Mouse (Mus musculus) mouse embryonic stem cell (cell line): ENCODE measurements around the gene Gm30302.
"Not testable (repeated sequence)": the region's sequence is repeated elsewhere in the genome, so short reads cannot be mapped to it uniquely, and the experiment has no call there.

Experiments
- in situ Hi-C, 2 experiments: fragments of 300-500 bp; cut with MboI; formaldehyde crosslinking; loops; 1 replicate in 1 of 2; 3 replicates in 1 of 2; pipeline ENCODE4 v1.14.3; 2019 to 2020; ENCODE audit warnings: low sequenced_read_pairs in 2 of 2, low pct_unique_long_range_greater_than_20kb in 1 of 2, mixed read lengths in 1 of 2; ENCODE audit not compliant: unreplicated experiment in 1 of 2

Gm30302 gene

GRCm38 (mm10) chr13:49798901-49799300 lies at the start of gene Gm30302:
Gene Gm30302 (minus strand): TSS chr13:49799001.
- in situ Hi-C loops: no loop called here

GRCm38 (mm10) chr13:49846751-49847150 lies 48.0 kb upstream of the Gm30302 start:
- in situ Hi-C loops: no loop called here

- in situ Hi-C loops: no loop called here
Measured at GRCm38 (mm10) chr13:49846141-49846540, 47.3 kb upstream of the Gm30302 start.

- in situ Hi-C loops: no loop called here
Measured at GRCm38 (mm10) chr13:49845663-49846062, 46.9 kb upstream of the Gm30302 start.

- in situ Hi-C loops: no loop called here
Measured at GRCm38 (mm10) chr13:49844071-49844470, 45.3 kb upstream of the Gm30302 start.

- in situ Hi-C loops: no loop called here
Measured at GRCm38 (mm10) chr13:49841186-49841585, 42.4 kb upstream of the Gm30302 start.

- in situ Hi-C loops: no loop called here
Measured at GRCm38 (mm10) chr13:49830355-49830754, 31.6 kb upstream of the Gm30302 start.

- in situ Hi-C loops: no loop called here
Measured at GRCm38 (mm10) chr13:49825300-49825699, 26.5 kb upstream of the Gm30302 start.

- in situ Hi-C loops: no loop called here
Measured at GRCm38 (mm10) chr13:49814958-49815357, 16.2 kb upstream of the Gm30302 start.

- in situ Hi-C loops: no loop called here
Measured at GRCm38 (mm10) chr13:49814420-49814819, 15.6 kb upstream of the Gm30302 start.

- in situ Hi-C loops: no loop called here
Measured at GRCm38 (mm10) chr13:49807146-49807545, 8.3 kb upstream of the Gm30302 start.

- in situ Hi-C loops: no loop called here
Measured at GRCm38 (mm10) chr13:49788563-49789393, 10.0 kb downstream of the Gm30302 start.

GRCm38 (mm10) chr13:49783899-49784298 lies 14.9 kb downstream of the Gm30302 start:
- in situ Hi-C loops: no loop called here

GRCm38 (mm10) chr13:49771536-49771935 lies 27.3 kb downstream of the Gm30302 start:
- in situ Hi-C loops: not testable (repeated sequence)

- in situ Hi-C loops: no loop called here
Measured at GRCm38 (mm10) chr13:49769111-49769510, 29.7 kb downstream of the Gm30302 start.

- in situ Hi-C loops: no loop called here
Measured at GRCm38 (mm10) chr13:49768048-49768447, 30.8 kb downstream of the Gm30302 start.

- in situ Hi-C loops: no loop called here
Measured at GRCm38 (mm10) chr13:49766269-49766668, 32.5 kb downstream of the Gm30302 start.

- in situ Hi-C loops: no loop called here
Measured at GRCm38 (mm10) chr13:49765306-49765705, 33.5 kb downstream of the Gm30302 start.

- in situ Hi-C loops: no loop called here
Measured at GRCm38 (mm10) chr13:49762208-49762607, 36.6 kb downstream of the Gm30302 start.

- in situ Hi-C loops: no loop called here
Measured at GRCm38 (mm10) chr13:49760675-49761074, 38.1 kb downstream of the Gm30302 start.
